Mouse (Mus musculus): ENCODE results near the gene Tmem107. TPM values are rescaled to one million over a fixed set of nuclear protein-coding genes. Genes with fewer than 3 reads are reported as not detected.

The Tmem107 gene
- polyA plus RNA-seq, 2 experiments: 47.8 to 54.4 TPM

- peaks cover 54% of the 10 kb centered on the region for H3K36me3 ChIP-seq (ENCODE audit: control insufficient read depth, insufficient read depth, low read length)
- H3K4me1 ChIP-seq (ENCODE audit: control insufficient read depth, insufficient read depth, low read length): peaks cover 8% of the 10 kb centered on the region; the same call in 1 of the 2 replicates
- H3K4me3 ChIP-seq (replicated peaks; ENCODE audit: low read length): no peak overlapping the region
- ATAC-seq (ENCODE audit: low FRiP score, low read depth) (no peak), DNase-seq (ENCODE audit: low spot score) (no peak)
- WGBS: 79% methylated on average over 13 of the region's 13 CpGs
- TF ChIP-seq POLR2A (IDR thresholded peaks at IDR 0.05; ENCODE audit: borderline replicate concordance, extremely low read depth, insufficient read depth, insufficient read length): no peak
- H3K27me3 ChIP-seq (ENCODE audit: control insufficient read depth, insufficient read depth, low read length): no peaks in the 10 kb centered on the region
- H3K9me3 ChIP-seq (ENCODE audit: control insufficient read depth, low read length): no peaks in the 10 kb centered on the region
- no peak overlapping the region for H3K4me2 ChIP-seq (replicated peaks; ENCODE audit: low read depth, low read length, severe bottlenecking)
- H3K27ac ChIP-seq (replicated peaks; ENCODE audit: low read depth, low read length): no peak overlapping the region
- no peak overlapping the region for H3K9ac ChIP-seq (ENCODE audit: low read depth, low read length, severe bottlenecking)
Observed at GRCm38 (mm10) chr11:69109032-69109900, 38.7 kb downstream of the Tmem107 start.

GRCm38 (mm10) chr11:69110319-69111046 is 39.9 kb downstream of the Tmem107 start:
- peak overlapping the region; percentile 37 for H3K9ac ChIP-seq (ENCODE audit: low read depth, low read length, severe bottlenecking)
- no peak for TF ChIP-seq POLR2A (IDR thresholded peaks at IDR 0.05; ENCODE audit: borderline replicate concordance, extremely low read depth, insufficient read depth, insufficient read length)
- peak; percentile 94 for DNase-seq (ENCODE audit: low spot score)
- no peaks in the 10 kb centered on the region for H3K27me3 ChIP-seq (ENCODE audit: control insufficient read depth, insufficient read depth, low read length)
- 2% methylated on average over 30 of the region's 30 CpGs for WGBS
- ATAC-seq (ENCODE audit: low FRiP score, low read depth): peak; percentile 85
- peaks cover 8% of the 10 kb centered on the region; the same call in 1 of the 2 replicates for H3K4me1 ChIP-seq (ENCODE audit: control insufficient read depth, insufficient read depth, low read length)
- H3K27ac ChIP-seq (replicated peaks; ENCODE audit: low read depth, low read length): peak overlapping the region; percentile 39; the same call in 1 of the 2 replicates
- H3K36me3 ChIP-seq (ENCODE audit: control insufficient read depth, insufficient read depth, low read length): peaks cover 42% of the 10 kb centered on the region
- no peaks in the 10 kb centered on the region for H3K9me3 ChIP-seq (ENCODE audit: control insufficient read depth, low read length)
- H3K4me3 ChIP-seq (replicated peaks; ENCODE audit: low read length): peak overlapping the region; percentile 46
- H3K4me2 ChIP-seq (replicated peaks; ENCODE audit: low read depth, low read length, severe bottlenecking): peak overlapping the region; percentile 58

GRCm38 (mm10) chr11:69111051-69111810 is 40.6 kb downstream of the Tmem107 start:
- WGBS: 6% methylated on average over 21 of the region's 21 CpGs
- Histone ChIP-seq H3K4me2 (replicated peaks; ENCODE audit: low read depth, low read length, severe bottlenecking) (peak overlapping the region; percentile 58), H3K4me1 (ENCODE audit: control insufficient read depth, insufficient read depth, low read length) (peaks cover 8% of the 10 kb centered on the region; the same call in 1 of the 2 replicates), H3K9ac (ENCODE audit: low read depth, low read length, severe bottlenecking) (peak overlapping the region; percentile 37), H3K4me3 (replicated peaks; ENCODE audit: low read length) (peak overlapping the region; percentile 46), H3K27ac (replicated peaks; ENCODE audit: low read depth, low read length) (no peak overlapping the region), H3K27me3 (ENCODE audit: control insufficient read depth, insufficient read depth, low read length) (no peaks in the 10 kb centered on the region), H3K36me3 (ENCODE audit: control insufficient read depth, insufficient read depth, low read length) (peaks cover 34% of the 10 kb centered on the region), H3K9me3 (ENCODE audit: control insufficient read depth, low read length) (no peaks in the 10 kb centered on the region)
- peak; percentile 36 for ATAC-seq (ENCODE audit: low FRiP score, low read depth)
- TF ChIP-seq POLR2A (IDR thresholded peaks at IDR 0.05; ENCODE audit: borderline replicate concordance, extremely low read depth, insufficient read depth, insufficient read length): no peak
- DNase-seq (ENCODE audit: low spot score): no peak

GRCm38 (mm10) chr11:69111865-69112264 is 41.3 kb downstream of the Tmem107 start:
- H3K4me1 ChIP-seq (ENCODE audit: control insufficient read depth, insufficient read depth, low read length): peaks cover 9% of the 10 kb centered on the region; the same call in 1 of the 2 replicates
- WGBS: 59% methylated on average over 4 of the region's 4 CpGs
- TF ChIP-seq POLR2A (IDR thresholded peaks at IDR 0.05; ENCODE audit: borderline replicate concordance, extremely low read depth, insufficient read depth, insufficient read length): no peak
- ATAC-seq (ENCODE audit: low FRiP score, low read depth): no peak
- H3K4me2 ChIP-seq (replicated peaks; ENCODE audit: low read depth, low read length, severe bottlenecking): no peak overlapping the region
- H3K9me3 ChIP-seq (ENCODE audit: control insufficient read depth, low read length): no peaks in the 10 kb centered on the region
- H3K9ac ChIP-seq (ENCODE audit: low read depth, low read length, severe bottlenecking): no peak overlapping the region
- peaks cover 28% of the 10 kb centered on the region for H3K36me3 ChIP-seq (ENCODE audit: control insufficient read depth, insufficient read depth, low read length)
- no peak overlapping the region for H3K27ac ChIP-seq (replicated peaks; ENCODE audit: low read depth, low read length)
- H3K4me3 ChIP-seq (replicated peaks; ENCODE audit: low read length): peak overlapping the region; percentile 46; the same call in 1 of the 2 replicates
- DNase-seq (ENCODE audit: low spot score): no peak
- no peaks in the 10 kb centered on the region for H3K27me3 ChIP-seq (ENCODE audit: control insufficient read depth, insufficient read depth, low read length)

GRCm38 (mm10) chr11:69114018-69114417 is 43.4 kb downstream of the Tmem107 start:
- DNase-seq (ENCODE audit: low spot score): no peak
- Histone ChIP-seq H3K9me3 (ENCODE audit: control insufficient read depth, low read length) (no peaks in the 10 kb centered on the region), H3K4me1 (ENCODE audit: control insufficient read depth, insufficient read depth, low read length) (peaks cover 14% of the 10 kb centered on the region), H3K9ac (ENCODE audit: low read depth, low read length, severe bottlenecking) (no peak overlapping the region), H3K4me3 (replicated peaks; ENCODE audit: low read length) (no peak overlapping the region), H3K36me3 (ENCODE audit: control insufficient read depth, insufficient read depth, low read length) (peaks cover 7% of the 10 kb centered on the region), H3K4me2 (replicated peaks; ENCODE audit: low read depth, low read length, severe bottlenecking) (no peak overlapping the region), H3K27ac (replicated peaks; ENCODE audit: low read depth, low read length) (no peak overlapping the region), H3K27me3 (ENCODE audit: control insufficient read depth, insufficient read depth, low read length) (no peaks in the 10 kb centered on the region)
- no peak for TF ChIP-seq POLR2A (IDR thresholded peaks at IDR 0.05; ENCODE audit: borderline replicate concordance, extremely low read depth, insufficient read depth, insufficient read length)
- no peak for ATAC-seq (ENCODE audit: low FRiP score, low read depth)
- WGBS: 74% methylated on average over 3 of the region's 3 CpGs

Measured in limb, embryonic 14.5 days (tissue).